Mouse (Mus musculus): ENCODE data around the gene Pik3cg. TPM values are rescaled to one million over a fixed set of nuclear protein-coding genes. Genes with fewer than 3 reads are reported as not detected.

Gene Pik3cg
- total RNA-seq, 2 experiments from 2014 or later = 3.2 to 3.3 TPM

DNA sequence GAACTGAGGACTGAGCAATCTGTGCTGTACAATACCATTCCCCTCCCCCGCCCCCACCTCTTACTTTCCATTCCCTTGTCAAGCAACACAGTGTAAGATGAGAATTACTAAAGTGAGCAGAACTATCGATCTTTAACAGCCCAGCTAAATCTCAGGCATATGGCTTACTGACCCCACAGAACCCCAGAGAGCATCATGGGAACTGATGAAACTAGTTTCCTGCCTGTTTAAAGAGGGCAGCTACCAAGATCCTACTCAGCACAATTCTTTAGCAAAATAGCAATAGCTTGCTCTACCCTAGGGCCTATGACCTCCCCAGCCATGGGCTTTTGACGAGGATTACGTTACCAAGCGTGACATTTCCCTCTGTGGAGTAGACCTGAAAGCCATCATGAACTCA lies 5.9 kb downstream of the Pik3cg start:
- DNase-seq (ENCODE audit: low spot score in 2 of 2) = no peak

DNA sequence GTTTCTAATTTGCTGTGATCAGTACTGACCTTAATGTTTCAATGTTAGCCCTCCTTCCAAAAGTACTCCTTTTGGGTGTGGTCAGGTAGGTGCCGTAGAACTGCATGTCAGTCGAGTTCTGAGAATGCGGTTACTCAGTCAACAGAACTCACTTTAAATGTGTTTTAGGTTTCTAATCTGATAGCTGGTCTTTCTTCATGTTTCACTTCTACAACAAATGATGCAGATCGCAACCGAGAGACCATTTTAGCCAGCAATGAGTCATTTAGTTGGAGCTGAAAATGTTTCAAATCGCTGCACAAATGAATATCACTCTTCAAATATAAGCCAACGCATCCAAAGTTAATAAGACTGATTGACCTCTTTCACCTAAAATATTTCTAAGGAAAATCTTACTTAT lies 6.5 kb downstream of the Pik3cg start:
- no peak for DNase-seq (ENCODE audit: low spot score in 2 of 2)

DNA sequence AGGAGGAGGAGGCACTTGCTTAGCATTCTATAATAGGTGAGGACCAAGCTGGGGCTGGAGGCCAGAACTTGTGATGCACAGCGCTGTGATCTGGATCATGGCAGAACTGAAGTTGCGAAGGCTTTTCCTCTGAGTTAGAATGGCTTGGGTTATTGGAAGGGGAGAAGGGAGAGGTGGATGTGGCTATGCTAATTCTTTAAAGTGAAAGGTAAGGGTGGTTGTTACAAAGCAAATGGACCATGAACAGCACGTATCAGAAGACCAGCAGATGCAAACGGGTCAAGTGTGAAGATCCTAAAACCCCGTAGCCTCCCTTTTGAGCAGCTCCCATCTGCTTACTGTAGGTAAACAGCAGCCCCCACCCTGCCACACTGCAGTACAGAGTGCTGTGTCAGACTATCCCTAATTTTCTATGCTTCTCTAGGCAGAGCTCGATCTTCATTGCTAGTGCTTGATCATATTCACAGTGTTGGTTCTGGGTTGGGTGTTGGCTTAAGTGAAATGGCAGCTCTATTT lies 7.3 kb downstream of the Pik3cg start:
- no peak for DNase-seq (ENCODE audit: low spot score in 2 of 2)

DNA sequence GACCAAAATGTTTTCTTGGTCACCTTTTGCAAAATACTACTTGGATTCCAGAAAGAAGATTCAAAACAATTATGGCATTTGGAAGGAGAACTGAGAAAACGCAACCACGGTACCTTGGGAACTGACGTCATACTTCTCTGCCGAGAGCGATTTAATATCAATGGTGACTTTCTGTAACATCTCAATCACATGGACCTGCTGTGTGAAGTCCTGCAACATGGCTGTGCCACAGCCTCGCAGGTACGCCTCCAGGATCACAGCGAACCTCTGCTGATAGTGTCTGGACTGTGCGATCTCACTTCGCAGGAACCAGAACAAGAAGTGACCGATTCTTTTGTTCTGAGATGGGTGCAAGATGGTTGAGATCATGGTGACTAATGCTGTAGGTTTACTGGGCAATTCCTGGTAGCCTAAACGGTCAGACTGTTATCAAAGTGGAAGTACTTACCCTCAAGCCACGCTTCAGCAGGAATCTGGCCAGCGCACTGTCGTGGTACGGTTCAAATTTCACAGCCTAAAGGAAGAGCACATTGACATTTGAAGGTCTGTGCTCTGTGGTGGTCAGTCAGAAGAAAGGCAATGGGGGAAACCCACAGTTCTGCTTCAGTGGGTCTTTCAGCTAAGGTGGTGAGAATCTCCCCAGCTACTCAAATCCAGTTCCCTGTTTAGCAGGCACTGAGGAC lies 7.9 kb downstream of the Pik3cg start:
- no peak for DNase-seq (ENCODE audit: low spot score in 2 of 2)

DNA sequence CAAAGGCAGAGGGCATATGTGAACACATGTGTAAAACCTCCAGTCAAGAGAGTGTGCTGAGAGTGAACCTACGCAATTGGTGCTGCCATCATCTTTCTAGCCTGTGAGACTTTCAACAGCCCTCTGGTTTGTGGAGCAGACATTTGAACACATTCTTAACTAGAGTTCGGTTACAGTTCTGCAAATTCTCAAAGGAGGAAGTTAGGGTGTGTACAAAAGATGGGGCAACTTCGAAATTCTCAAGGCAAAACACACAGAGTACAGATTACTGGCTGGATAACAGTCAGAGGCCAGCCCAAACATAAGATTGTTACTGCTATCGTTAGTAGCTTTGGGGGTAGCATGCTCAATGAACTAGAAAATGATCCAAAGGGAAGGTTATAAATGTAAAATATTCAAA lies 9.0 kb downstream of the Pik3cg start:
- DNase-seq (ENCODE audit: low spot score in 2 of 2) = no peak

DNA sequence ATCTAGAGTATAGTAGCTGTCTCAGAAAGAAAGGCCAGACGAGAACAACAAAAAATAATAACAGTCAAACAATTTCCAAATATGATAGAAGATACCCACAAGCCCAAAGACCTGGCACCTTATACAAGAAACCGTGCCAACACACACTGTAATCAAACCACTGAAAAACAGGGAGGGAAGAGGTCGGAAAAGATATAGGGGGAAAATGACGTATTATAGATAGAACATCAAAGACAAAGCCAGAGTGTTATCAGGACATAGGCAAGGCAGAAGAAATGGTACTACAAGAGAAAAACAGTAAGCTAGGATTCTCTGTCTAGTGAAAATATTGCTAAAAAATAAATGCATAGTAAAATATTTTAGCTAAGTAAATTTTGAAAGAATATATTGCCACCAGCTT lies 10.4 kb downstream of the Pik3cg start:
- no peak for DNase-seq (ENCODE audit: low spot score in 2 of 2)

DNA sequence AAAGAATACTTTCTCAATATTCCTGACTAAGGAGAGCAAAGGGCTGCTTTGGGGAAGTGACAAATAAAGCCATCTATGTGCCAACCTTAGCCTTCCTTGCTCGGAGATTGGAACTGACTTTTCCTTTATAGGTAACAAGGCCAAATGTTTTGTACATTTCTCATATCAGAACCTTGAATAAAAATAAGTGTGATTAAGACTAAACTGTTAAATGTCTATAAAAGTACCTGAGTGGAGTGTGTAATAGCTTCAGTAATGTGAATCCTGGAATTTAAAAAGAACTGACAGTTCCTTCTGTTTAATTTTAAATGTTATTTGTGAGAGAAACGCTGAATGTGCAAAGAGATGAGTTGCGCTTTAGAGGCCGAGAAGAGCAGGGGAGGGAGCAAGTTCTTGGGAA lies 13.5 kb downstream of the Pik3cg start:
- no peak for DNase-seq (ENCODE audit: low spot score in 2 of 2)

DNA sequence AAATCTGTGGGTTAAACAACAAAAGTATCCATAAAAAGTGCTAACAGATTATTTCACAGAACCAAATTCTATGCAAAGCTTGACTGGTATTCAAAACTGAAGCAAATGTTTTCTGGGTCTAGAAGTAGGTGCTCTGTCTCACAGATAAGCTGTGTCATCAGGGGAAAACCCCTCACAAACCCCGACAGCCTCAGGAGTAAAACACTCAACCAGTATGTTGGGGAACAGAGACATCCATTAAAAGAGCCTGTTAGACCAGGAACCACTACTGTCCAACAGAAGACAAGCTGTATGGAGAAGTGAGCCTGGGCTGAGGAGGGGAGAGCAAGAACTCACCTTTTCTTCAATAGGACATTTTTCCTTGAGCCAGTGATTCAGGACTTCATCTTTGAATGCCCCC lies 14.1 kb downstream of the Pik3cg start:
- no peak for DNase-seq (ENCODE audit: low spot score in 2 of 2)

DNA sequence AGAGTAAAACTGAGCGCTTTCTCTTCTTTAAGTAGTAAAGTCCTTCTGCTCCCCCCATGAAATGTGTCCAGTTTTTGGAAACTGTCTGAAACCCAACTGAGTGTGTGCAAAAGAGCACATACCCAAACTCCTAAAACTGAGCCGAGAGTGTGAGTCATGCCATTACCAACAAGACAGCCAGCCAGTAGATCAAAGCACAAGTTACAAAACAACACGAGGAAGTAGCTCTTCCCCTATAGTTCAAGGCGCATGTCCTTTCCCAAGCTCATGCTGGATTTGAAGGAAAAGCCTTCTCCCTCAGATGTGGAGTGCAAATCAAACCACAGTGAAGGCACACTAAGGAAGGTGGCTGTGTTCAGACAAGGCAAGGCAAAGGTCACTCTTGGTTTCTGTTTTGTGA lies 17.5 kb downstream of the Pik3cg start:
- DNase-seq (ENCODE audit: low spot score in 2 of 2) = no peak

DNA sequence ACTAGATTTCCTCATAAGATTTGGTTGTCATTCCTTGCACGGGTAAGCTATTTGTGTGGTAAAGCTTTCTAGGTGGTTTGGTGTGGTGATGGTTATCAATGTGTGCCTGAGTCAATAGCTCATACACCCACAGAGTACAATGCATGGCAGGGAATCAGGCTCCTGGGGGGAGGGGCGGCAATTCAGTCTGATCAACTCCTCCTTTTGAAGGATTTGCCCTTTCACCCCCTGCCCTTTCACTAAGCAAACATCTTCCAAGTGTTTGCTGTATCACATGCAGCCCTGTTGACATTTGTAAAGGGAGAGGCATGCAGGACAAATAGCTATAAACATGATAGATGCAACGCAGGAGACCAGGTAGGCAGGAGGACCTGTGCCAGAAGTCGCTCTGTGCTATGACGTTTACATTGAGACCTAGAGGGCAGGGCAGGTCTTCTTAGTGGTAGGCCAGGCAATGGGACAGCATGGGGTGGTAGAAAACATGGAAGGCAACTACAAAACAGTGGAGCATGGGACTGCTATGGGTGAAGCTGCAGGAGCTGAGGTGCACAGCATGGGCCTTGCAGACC lies 20.7 kb downstream of the Pik3cg start:
- no peak for DNase-seq (ENCODE audit: low spot score in 2 of 2)

DNA sequence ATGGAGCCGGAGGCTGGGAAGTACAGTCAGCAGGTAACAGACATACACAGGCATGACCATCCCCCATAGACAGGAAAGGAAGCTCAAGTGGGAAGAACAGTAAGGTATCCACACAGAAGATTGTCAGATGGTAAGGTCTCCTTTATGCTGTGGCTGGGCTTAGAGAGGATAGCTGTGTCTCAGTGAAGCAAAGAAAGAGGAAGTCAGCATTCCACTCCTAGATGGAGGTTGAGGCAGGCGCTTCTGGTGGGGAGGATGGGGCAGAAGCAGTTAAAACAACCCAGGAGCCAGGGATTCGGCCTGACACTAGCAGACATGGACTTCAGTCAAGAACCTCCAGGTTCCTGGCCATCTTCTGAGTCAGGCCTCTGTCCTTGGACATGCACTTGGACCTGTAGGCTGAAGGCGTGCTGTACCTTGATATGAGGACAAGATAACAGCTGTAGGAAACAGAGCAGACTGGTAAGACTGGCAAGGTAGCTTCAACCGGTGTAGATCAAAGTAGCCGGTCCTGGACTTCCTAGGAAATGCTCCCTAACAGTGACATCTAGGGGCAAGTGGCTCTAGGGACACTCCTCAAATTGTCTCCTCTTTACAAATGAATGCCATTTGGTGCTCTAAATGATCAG lies 21.7 kb downstream of the Pik3cg start:
- no peak for DNase-seq (ENCODE audit: low spot score in 2 of 2)

DNA sequence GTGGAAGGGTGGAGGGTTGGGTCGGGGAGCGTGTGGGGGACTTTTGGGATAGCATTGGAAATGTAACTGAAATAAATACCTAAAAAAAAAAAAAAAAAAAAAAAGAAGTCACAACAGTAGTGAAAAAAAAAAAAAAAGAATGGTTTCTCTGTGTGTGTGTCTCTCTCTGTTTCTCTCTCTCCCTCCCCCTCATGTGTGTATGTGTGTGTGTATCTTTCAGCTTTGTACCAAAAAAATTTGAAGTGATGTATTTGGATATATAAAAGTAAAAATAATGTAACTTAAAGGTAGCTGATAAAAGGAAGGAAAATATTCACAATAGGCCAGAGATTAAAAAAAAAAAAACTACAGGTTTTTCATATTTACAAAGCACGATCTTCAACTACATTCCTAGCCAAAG lies 23.6 kb downstream of the Pik3cg start:
- DNase-seq (ENCODE audit: low spot score in 2 of 2) = no peak

DNA sequence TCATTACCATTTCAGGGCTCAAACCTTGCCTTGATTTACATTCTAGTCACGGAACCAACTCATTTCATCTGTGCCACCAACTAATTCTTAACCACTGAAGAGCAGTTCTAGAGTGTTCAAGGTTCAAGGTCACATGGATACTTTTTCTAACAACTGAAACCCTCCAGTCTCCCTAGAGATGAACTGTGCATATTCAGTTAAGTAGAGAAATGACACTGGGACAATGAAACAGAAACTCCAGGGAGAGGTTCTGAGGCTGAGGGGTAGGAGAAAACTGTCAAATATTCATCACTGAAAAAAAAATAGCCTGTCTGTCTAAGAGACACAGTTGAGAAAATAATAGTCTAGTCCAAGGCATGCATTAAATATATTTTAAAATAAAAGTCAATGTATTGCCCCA lies 24.9 kb downstream of the Pik3cg start:
- DNase-seq (ENCODE audit: low spot score in 2 of 2) = no peak

DNA sequence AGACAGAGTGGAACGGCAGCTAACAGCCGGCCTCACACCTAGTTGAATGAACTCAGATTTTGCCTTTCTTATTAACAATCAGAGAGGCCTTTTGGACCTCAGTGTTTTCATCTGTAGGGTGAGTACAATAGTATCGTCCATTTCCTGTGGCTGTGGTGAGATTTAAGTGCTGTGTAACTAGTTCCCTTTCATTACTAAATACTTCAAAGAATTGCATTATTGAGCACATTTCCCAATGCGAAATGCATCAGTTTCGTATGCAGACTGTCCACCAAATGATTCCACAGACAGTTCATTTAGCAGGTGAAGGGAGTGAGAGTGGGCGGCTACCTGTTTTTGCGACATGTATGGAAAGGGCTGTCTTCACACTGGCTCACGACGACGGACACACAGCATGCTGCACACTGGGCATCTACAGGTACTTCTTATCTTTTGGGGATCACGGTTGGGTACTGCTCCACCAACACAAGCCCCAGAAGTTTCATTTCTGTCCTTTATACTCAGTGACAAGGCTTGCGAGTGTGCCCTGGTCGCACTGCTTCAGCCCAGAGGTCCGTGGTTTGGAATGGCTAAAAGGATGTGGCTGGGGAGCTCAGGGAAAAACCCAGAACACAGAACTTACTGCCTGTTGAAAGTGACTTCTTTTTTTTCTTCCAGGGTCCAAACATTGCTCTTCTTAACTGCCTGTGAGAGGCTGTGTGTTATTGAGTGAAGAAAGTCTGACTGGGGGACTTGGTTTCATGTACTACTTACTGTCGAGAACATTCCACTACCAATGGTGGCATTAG lies 25.6 kb downstream of the Pik3cg start:
- no peak for DNase-seq (ENCODE audit: low spot score in 2 of 2)

DNA sequence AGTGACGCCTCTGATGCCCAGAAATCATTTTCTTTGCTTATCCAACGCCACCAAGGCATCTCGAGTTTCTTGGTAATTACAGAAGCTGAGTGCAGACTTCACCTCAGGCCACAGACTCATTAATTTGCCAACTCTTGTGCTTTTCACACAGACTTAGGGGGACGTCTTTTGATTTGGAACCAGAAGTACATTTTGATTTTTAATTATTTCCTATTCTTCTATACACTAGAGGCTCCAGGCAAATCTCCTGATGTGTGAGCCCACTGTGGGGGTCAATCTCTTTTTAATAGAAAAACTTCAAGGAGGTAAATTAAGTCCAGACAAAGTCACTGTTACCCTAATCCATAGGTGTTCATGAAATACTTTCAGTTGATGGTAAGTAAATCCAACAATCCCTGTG lies 26.6 kb downstream of the Pik3cg start:
- no peak for DNase-seq (ENCODE audit: low spot score in 2 of 2)

DNA sequence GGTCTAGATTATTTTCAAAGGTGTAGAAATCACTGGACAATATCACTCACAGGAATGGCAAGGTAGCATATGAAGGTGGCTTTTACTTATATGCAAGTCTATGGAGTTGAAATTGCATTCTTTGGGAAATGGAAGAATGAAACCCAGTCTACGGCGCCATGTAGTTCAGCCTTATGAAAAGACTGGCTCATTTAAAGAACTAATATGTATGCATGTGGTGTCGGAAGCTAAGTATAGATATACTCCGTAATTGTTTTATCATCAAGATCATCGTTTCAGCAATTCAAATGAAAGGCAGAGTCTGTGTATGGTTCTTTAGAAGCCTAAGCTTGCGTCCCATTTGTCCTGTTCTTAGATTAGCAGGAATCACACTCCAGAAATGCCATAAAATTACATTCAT lies 34.0 kb downstream of the Pik3cg start:
- DNase-seq (ENCODE audit: low spot score in 2 of 2) = no peak

DNA sequence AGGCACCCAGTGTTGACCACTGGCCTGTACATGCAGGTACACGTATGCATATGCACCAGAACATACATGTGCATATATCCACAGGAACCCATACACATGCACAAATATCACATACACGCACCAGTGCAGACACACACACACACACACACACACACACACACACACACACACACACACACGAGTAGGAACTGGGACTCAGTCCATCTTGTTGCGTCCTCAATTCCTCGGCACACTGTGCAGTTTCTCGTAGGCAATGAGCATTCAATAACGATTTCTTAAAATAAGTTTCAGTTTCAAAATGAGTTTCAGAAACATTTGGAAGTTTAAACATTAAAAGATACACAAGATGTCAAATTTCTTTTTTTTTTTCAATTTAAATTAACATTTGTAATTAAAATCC lies 35.6 kb downstream of the Pik3cg start:
- DNase-seq (ENCODE audit: low spot score in 2 of 2) = no peak

DNA sequence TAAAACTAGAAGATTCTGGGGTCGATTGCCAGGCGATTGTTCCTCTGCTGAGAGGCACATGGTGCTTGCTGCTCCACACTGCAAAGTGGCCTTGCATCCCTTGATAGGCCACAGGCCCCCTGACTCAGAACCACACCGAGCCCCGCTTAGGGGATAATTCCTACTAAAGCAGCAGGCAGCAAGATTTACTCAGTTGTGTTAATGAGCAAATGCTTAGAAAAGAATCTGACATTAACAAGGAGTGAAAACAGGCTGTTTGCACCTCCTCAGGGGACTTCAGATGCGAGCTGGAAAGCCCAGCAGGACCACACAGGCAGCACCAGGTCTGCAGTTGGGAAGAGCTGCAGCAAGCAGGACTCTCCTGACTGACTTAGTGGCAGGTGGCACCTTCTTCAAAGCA lies 39.3 kb downstream of the Pik3cg start:
- no peak for DNase-seq (ENCODE audit: low spot score in 2 of 2)

DNA sequence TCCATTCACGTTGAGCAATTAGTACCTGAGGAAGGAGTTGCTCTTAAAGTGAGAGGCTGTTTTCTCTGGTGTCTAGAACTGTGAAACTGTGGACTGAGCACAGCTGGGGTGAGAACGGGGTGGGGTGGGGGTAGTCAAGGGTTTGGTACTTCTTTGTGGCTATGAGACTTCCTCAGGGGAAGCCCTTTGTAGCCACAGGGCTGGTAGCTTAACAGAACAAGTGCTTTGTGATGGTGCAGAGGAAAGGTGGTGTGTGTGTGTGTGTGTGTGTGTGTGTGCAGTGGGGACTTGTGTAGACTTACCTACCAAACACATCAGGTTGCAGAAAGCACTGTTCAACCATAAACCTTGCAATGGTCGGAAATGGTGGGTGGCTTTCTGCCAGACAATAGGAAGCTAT lies 39.7 kb downstream of the Pik3cg start:
- no peak for DNase-seq (ENCODE audit: low spot score in 2 of 2)

DNA sequence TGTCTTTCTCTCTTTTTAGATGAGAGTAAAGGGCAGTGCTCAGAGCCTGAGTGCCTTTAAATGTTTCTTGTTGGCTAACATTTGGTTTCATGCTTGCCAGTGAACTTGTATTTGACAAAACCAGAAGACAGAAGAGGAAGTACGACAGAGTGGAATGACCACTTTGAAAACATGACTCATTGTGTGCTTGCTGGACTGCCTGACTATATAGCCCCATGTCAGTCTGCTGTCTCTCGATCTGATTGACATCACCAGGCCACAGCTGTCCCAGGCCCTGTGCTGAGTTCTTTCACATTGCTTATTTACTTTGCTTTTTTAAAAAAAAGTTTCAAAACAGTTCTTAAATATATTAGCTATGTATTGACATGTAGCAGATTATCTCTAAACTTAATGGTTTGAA lies 44.8 kb downstream of the Pik3cg start:
- DNase-seq (ENCODE audit: low spot score in 2 of 2) = no peak

DNA sequence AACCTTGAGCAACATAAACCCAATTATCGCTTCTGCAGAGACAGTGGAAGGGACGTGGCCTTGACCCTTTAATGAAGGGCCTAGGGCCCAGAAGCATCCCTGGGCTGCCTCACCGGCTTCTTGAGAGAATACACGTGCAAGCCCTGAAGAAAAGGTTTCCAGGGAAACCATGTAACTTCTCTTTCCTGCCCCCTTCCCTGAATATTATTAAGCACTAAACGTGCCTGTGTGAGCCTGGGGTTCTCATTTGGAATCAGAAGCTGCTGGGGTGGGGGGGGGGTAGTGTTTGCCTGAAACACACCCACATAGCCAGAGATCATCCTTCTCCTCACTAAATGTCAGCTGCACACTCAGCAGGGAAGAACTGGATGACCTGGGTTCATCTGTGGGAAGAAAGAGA lies 49.7 kb downstream of the Pik3cg start:
- DNase-seq (ENCODE audit: low spot score in 2 of 2) = no peak

DNA sequence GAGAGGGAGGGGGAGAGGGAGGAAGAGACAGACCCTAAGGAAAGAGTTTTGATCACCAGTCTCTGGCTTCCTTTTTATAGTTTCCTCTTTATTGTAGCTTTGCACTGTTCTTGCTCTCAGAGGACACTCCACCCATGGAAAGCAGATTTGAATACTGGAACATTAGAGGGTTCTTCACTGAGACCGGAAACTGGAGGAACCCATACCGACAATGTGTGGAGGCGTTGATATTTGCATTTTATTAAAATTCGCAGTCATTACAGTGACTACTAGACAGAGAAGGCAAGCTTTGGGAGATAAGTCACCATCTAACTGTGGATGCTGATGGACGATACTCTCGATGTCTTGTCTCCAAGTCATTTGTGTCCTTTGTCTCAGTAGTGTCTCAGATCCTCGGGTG lies 61.9 kb downstream of the Pik3cg start:
- DNase-seq (ENCODE audit: low spot score in 2 of 2) = no peak

Measured in left cerebral cortex, adult 18-20 months (tissue).